In the genomic region with DNA sequence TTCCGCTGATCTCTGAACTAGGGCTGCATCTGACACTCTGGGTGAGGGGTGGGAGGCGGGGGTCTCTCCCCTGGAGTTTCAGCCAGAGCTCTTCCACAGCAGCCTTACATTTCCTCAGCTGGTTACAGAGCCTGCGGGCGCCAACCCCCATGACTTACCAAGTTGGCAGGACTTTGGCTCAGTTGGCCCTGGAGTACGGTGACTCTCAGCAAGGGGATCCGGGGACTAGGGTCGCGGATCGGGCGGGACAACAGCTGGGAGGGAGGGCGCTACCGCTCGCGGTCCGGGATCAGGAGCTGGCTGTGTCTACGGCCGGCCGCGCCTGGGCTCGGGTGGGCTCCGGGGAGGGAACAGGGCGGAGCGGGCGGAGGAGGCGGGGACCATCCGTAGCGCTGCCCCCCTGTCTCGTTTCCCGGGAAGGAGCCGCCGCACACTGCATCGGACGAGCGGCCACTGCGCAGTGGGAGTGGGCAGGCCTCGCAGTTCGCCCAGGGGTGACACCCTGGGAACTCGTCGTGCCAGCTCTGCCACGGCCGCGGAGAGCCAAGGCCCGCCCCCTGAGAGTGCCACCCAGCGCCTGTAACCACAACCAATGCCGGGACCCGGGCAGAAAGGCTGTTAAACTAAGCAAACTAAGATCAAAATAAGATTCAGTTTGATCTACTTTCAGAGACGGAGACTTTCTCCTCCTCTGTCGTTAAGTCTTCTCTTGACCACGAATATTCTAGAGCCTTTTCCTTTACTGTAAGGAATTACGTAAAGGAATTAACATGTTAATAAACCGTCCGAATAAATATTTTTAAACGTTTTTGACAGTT, we compare ENCODE assay signal across 8 mouse cellular contexts. TPM values are rescaled to one million over a fixed set of nuclear protein-coding genes. Genes with fewer than 3 reads are reported as not detected.
DNase-seq lines count a peak whose midpoint lies in the region; ATAC-seq and TF ChIP-seq lines count a peak whose summit lies in the region.

Nod1 (minus strand) TSS at position 502 of the 818 bp plus-strand sequence.

- TF ChIP-seq POLR2A in MEL (IDR thresholded peaks at IDR 0.05; ENCODE audit: control insufficient read depth in 1 of 2, insufficient read depth in 1 of 2, low read depth in 1 of 2, low read length in 2 of 2, poor library complexity in 1 of 2), result no peak

- no peaks in the 10 kb centered on the region for H3K4me1 ChIP-seq in MEL (ENCODE audit: control insufficient read depth in 1 of 2, insufficient read depth in 2 of 2, low read length in 2 of 2)
- H3K4me1 ChIP-seq in hindbrain, embryonic 13.5 days (replicated peaks), result peaks cover 16% of the 10 kb centered on the region

- H3K9ac ChIP-seq in MEL (ENCODE audit: control insufficient read depth, low read depth, low read length, poor library complexity, severe bottlenecking), result peak within 1 kb of the TSS; percentile 58
- H3K9ac ChIP-seq in hindbrain, embryonic 13.5 days, result peak within 1 kb of the TSS; percentile 72

- ATAC-seq in hindbrain, embryonic 13.5 days (ENCODE audit: low FRiP score), result peak; percentile 82

- TF ChIP-seq EP300 in MEL (IDR thresholded peaks at IDR 0.05; ENCODE audit: low read depth in 1 of 2, low read length in 2 of 2), result no peak

- H3K27me3 ChIP-seq in MEL (ENCODE audit: control insufficient read depth in 1 of 2, insufficient read depth in 2 of 2, low read length in 2 of 2), result peaks cover 0 to 4% of the 10 kb centered on the region in 2 experiments; a peak in 3 of 4 replicates
- peaks cover 39% of the 10 kb centered on the region for H3K27me3 ChIP-seq in hindbrain, embryonic 13.5 days

- H3K36me3 ChIP-seq in MEL (ENCODE audit: control insufficient read depth in 1 of 2, insufficient read depth in 2 of 2, low read length in 2 of 2), result no peaks in the 10 kb centered on the region; a peak in 1 of 4 replicates
- no peaks in the 10 kb centered on the region for H3K36me3 ChIP-seq in hindbrain, embryonic 13.5 days

- H3K4me2 ChIP-seq in hindbrain, embryonic 13.5 days, result peak within 1 kb of the TSS; percentile 97

- H3K9me3 ChIP-seq in MEL (replicated peaks; ENCODE audit: insufficient read depth, low read length), result no peaks in the 10 kb centered on the region
- no peaks in the 10 kb centered on the region for H3K9me3 ChIP-seq in hindbrain, embryonic 13.5 days

- no peak for TF ChIP-seq CTCF in MEL (IDR thresholded peaks at IDR 0.05 in 2 of 3, conservative IDR thresholded peaks at IDR 0.05 in 1 of 3; ENCODE audit: control insufficient read depth in 1 of 3, insufficient read depth in 1 of 3, low read depth in 2 of 3, low read length in 3 of 3, poor library complexity in 1 of 3, severe bottlenecking in 1 of 3)

- no peak for TF ChIP-seq RAD21 in MEL (IDR thresholded peaks at IDR 0.05; ENCODE audit: low read depth, low read length)

- H3K79me2 ChIP-seq in MEL (ENCODE audit: control insufficient read depth, insufficient read depth, low read length, poor library complexity), result no peaks in the 10 kb centered on the region

- H3K4me3 ChIP-seq in MEL (ENCODE audit: control insufficient read depth in 1 of 2, insufficient read depth in 1 of 2, low read depth in 2 of 2, low read length in 2 of 2), result peak within 1 kb of the TSS; percentile 78 to 90
- peak within 1 kb of the TSS; percentile 62 for H3K4me3 ChIP-seq in hindbrain, embryonic 13.5 days

- DNase-seq in MEL (ENCODE audit: low read depth, low spot score), result peak; percentile 46
- DNase-seq in cerebellum, postnatal 14 days, result peak; percentile 51 to 54
- peak; percentile 37 to 44 for DNase-seq in frontal cortex, postnatal 36 days (ENCODE audit: low spot score in 2 of 2)
- peak; percentile 43 to 56 for DNase-seq in layer of hippocampus, postnatal 14 days (ENCODE audit: low spot score in 2 of 2)
- DNase-seq in lung, postnatal 14 days, result peak; percentile 87
- peak; percentile 87 for DNase-seq in ovary, postnatal 36 days (ENCODE audit: low spot score)
- peak; percentile 72 for DNase-seq in thymus, postnatal 25 days

- H3K27ac ChIP-seq in MEL (ENCODE audit: control insufficient read depth, low read depth, low read length), result no peak within 1 kb of the TSS
- H3K27ac ChIP-seq in hindbrain, embryonic 13.5 days, result peak within 1 kb of the TSS; percentile 40

- 3% methylated on average over 39 of the region's 53 CpGs for WGBS in hindbrain, embryonic 13.5 days

TF ChIP-seq in MEL, 35 proteins besides CTCF, POLR2A, EP300 and RAD21:
- TF ChIP-seq NRF1 (IDR thresholded peaks at IDR 0.05; ENCODE audit: insufficient read depth, low read depth, low read length, poor library complexity, severe bottlenecking), result 0 out of 2 replicates have a peak, but pooled peaks have one; percentile 17
- TF ChIP-seq USF1 (IDR thresholded peaks at IDR 0.05; ENCODE audit: low read depth, low read length), result no peak
- TF ChIP-seq SIN3A (IDR thresholded peaks at IDR 0.05; ENCODE audit: low read length), result peak; percentile 23; the same call in 1 of the 2 replicates
TF ChIP-seq in MEL: peak in this region for 2.

RNA-seq across cellular contexts. Expression of gene Nod1, which starts in this region (rescaled TPM):
- 0.10 and 0.12 TPM in 2 replicates for total RNA-seq in MEL (2012; rRNA removed)
- polyA plus RNA-seq in MEL (2012; ENCODE audit: insufficient read depth in 1 of 2, insufficient read length in 2 of 2, low read depth in 1 of 2, low replicate concordance in 2 of 2, missing spikeins in 1 of 2), result under 1 TPM in 1 of 2 experiments, not detected in 1; 0.21 TPM
- 2.4 TPM in 2 replicates for polyA plus RNA-seq in hindbrain, embryonic 13.5 days (2015; fragmentation: Nextera tagmentation; extraction: Ambion mirVana)
- 1 to 10 TPM; 4.3 to 5.6 TPM for total RNA-seq in layer of hippocampus, postnatal 14 days (2021)

Comparison
In these comparisons a context has a peak if more than half of its experiments do, and no peak if none do; other contexts are left out.
1. Peak in DNase-seq, H3K4me3 ChIP-seq and H3K9ac ChIP-seq in MEL; RNA of the gene not detected or under 1 TPM.